Mouse (Mus musculus) hematopoietic stem cell, adult 5-6 weeks (primary cell): ENCODE data around the gene Kif13a. TPM values are rescaled to one million over a fixed set of nuclear protein-coding genes. Genes with fewer than 3 reads are reported as not detected.

ENCODE experiments used
- ATAC-seq, 2 experiments: fragments of 125-278 bp in 1 of 2; replicated peaks in 1 of 2; 2 replicates each; pipeline ENCODE4 v1.8.0; 2016 to 2017; ENCODE audit warnings: inconsistent platforms in 2 of 2, mild to moderate bottlenecking in 2 of 2, moderate number of reproducible peaks in 2 of 2, low read depth in 1 of 2, moderate TSS enrichment in 1 of 2; ENCODE audit not compliant: low FRiP score in 2 of 2, poor library complexity in 2 of 2, severe bottlenecking in 2 of 2, insufficient read depth in 1 of 2, low TSS enrichment in 1 of 2
- total RNA-seq: library from RNA; stranded (forward); fragments of 172-1452, 232-1000 nt; gene quantifications from 2 replicates; pipeline ENCODE4 v1.2.3, GENCODE M21; 2017

Gene Kif13a
- total RNA-seq, 1 experiment from 2014 or later, result 54.7 TPM

DNA sequence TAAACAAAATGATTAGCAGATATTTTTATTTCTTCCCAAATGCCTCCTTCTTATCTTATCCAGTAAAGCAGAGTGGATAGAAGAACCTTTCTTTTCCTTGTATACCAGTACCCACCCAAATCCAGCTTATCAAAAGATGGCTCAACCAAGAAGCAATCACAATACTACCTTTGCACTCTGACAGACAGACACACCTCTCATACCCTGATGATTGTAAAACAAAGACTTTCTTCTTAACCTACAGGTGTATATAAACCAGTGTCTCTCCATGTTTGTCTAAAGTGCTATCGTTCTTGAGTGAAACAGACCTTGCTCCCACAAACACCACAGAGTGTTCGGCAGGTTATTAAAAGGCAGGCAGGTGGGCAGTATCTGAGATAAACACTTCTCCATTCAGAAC is 70.5 kb downstream of the Kif13a start:
- ATAC-seq, result no peak

DNA sequence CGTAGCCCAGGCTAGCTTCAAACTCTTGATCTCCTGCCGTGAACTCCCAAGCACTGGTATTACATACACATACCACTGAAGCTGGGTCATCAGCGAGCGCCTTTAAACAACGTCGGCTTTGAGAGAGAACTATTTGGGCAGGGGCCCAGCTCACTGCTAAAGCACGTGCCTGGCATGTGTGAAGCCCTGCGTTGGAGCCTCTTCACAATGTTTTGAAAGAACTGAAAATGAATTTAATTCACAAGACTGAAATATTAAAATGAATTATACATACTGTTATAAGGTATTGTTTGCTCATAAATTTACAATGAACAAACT is 70.9 kb downstream of the Kif13a start:
- no peak for ATAC-seq

DNA sequence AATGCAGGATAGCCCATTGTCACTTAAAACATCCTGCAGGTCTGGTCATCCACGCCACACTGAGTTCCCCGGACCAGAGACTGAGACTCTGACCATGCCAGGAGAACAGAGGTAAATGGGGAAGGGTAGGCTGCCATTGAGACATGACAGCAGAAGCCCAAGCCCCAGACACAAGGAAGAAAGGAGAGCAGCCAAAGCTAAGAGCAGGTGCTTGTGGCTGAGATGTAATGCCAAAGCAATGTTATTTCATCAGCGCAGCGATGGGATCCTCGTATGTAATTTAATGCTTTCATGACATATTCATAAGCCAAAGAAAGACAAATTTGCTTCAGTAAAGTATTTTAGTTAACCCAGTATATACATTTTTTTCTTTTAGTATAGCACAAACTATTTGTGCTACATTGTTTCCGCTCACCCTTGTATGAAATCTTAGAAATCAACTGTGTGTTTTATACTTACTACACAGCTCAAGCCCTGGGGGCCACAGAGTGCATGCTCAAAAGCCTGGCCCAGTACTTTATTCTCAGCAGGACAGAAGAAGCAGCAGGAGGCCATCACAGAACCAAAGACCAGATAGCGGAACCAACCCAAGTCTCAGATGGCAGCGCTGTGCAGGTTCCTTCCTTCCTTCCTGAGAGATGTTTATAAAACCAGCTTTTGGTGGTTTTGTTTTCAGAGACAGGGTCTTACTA is 71.4 kb downstream of the Kif13a start:
- ATAC-seq, result no peak

DNA sequence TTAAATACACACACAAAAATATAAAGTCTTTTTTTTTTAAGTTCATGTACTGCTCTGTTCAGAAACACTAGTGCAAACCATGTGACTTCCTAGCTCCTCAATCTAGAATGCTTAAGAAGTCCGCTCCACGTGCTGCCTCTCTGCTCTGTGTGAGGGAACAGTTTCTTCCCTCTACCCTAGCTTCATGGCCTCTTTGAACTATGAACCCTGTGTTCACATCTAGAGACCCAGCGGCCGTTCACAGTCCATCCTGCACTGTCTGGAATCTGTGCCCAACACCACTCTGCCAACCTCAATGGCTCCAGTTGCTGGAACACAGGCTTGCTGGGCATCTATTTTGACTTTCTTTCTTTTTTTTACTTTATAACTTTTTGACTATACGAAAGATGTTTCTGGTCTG is 75.2 kb downstream of the Kif13a start:
- no peak for ATAC-seq

DNA sequence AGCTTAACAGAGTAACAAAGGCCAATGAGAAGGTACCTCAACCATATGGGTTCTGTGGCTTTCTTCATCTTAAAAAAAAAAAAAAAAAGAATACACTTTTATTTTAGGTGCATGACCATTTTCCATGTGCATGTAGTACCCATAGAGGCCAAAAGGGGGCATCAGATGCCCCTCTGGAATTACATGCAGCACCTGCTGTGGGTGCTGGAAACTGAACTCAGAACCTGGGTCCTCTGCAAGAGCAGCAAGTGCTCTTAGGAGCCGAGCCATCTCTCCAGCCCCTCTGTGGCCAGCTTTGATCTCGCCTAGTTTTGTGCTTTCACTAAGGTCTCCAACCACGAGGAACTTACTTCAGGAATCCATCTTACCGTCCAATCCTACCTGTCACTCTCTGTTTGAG is 77.2 kb downstream of the Kif13a start:
- no peak for ATAC-seq

DNA sequence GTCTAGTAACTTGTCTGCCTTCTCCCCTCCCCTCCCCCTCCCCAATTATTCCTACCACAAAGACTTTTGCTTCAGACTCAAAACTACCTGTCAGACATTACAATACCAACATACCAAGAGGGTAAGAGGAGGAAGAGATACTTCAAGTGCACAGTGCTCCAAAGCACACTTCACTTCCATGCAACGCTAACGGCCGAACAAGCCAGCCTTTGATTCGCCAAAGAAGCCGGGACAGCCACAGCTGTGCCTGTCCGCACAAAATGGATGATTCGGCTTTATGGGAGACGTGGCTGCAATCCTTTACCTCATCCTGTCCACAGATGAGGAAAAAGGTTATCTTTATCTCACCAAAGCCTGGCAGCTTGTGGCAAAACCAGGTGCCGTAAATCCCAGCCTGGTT is 84.2 kb downstream of the Kif13a start:
- ATAC-seq, result no peak

DNA sequence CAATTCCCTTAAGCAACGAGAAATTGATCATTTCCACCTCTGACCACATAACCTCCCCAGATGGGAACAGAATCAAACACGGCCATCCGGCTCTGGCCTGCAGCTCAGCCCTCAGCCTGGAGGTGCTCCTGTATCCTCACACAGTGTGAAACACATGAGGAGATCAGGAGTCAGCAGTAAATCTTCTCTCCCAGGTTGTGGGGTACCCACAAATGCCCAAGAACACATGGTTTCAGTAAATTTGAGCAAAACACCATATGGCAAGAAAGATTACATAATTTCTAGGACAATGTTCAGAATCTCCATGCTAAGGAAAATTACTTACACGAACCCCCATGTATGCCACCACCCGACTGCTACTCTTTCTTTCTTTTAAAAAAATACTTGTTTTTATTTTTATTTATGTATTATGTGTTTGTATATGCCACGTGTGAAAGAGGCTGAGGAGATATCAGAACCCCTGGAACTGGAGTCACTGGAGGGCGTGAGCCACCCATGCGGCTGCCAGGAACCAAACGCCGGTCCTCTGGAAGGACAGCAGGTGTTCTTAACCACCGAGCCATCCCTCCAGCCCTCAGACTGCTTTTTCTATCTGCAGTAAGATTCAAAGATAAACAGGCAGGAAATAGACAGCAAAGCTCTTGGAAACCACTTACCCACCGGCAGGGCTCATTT is 85.0 kb downstream of the Kif13a start:
- ATAC-seq, result no peak

DNA sequence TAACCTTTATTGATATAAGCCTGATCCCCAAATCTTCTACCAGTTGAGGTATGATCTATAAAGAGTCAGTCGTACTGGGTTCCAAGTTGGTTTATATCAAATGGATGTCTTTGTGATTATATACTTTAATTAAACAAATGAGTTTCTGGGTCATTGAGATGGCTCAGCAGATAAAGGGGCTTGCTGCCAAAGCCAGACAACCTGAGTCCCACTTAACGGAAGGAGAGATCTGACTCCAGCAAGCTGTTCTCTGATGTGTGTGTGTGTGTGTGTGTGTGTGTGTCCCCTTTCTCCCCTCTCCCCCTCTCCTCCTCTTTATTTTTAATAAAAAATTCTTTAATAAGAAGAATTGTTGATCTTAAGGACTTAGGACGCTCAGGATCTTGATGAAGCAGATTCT is 86.0 kb downstream of the Kif13a start:
- ATAC-seq, result no peak

DNA sequence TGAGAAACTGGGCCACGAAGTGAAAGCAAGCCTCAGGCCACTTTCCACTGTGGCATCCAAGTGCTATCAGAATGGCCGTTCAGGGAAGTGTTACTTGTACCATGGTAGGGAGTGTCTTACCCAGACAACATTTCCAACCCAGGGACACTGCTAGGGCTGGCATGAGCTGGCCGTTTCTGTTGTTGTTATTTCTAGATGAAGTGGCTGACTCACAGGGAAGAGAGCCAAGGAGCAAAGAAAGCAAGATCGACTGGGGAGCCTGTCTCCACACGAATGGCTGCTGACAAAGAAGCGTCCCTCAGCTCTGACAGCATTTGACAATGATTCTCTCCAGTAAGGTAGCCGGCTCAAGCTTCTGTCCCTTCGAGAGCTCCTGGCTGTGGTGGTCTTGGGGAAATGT is 87.5 kb downstream of the Kif13a start:
- ATAC-seq, result no peak

DNA sequence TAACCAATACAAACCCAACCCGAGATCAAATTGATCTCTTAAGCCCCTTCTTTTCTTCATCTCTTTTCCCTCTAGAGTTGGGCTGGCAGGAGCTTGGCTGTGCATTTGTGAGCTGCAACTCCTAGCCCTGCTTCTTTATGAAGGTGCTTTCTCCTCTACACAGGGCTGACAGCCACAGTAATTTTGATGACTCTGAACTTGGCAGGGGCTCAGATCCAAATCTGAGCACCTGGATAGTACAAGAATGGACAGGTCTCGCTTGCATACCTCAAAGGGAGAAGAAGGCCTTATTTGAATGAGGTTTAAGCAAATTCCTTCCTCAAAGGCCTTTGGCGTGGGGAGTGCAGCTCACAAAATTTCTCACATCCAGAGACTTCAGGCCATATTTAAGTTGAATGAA is 88.0 kb downstream of the Kif13a start:
- no peak for ATAC-seq

DNA sequence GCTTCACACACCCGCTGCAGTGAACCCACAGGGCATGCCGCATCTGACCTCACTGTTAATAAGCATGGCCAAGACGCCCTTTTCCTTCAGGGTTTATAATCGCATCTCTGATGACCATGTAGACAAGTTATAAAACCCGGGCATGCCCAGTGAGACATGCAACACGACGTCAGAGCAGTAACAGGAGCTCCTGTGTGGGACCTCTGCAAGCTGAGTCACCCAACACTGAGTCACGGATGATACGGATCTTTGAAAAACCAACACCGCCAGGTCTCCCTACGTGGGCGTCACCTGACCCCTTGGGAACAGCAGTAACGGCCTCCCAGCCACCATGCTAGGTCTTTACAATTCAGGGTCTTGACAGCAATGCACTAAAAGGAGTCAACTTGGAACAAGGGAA is 89.0 kb downstream of the Kif13a start:
- ATAC-seq, result no peak

DNA sequence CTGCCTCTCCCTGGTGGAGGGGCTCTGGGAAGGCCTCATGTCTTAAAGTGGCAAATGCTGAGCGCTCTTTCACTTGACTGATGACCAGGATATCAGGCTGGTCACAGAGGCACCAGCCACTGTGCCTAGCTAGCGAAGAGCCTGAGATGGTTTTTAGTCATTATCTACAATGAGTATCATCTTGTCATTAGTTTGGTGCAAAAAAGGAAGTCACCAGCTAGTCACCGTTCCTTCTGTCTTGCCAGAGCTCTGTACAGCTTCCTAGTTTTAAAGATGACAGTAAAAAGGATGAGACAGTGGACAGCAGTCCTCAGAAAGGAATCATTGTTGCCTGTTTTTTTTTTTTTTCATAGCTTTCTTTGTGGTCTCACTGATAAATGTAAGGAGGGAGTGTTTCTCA is 90.4 kb downstream of the Kif13a start:
- ATAC-seq, result no peak

DNA sequence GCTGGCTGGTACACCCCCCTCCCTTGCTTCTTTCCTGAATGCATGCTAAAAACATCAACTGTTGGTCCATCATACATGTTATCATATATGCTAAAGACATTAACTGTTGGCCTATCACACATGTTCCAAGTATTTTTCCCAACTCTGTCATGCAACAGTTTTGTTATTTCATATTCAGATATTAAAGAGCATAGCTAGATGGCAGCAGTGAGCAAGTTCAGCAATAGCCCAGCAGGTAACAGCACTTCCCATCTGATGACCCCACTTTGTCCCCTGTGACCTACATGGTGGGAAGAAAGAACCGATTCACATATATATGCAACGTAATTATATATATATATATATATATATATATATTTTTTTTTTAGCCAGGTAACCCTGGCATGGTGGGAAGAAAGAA is 91.1 kb downstream of the Kif13a start:
- peak in 1 of 2 experiments; percentile 53; a peak in 1 of 4 replicates for ATAC-seq

DNA sequence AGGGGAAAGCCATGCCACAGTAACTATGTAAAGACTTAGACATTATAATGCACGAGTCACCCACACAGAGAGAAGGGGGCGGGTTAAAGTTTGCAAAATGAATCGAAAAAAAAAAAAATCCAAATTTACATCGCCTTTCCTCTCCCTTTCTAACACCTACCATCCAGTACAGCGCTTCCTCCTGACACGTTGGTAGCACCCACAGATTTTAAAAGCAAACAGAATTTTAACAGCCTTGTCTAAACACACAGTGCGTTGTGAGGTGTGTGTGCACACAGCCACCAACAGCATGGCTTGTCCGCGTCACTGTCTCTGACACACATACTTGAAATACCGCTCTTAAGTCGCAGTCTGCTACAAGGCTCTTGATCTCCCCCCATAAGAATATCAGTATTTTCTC is 94.3 kb downstream of the Kif13a start:
- no peak for ATAC-seq

DNA sequence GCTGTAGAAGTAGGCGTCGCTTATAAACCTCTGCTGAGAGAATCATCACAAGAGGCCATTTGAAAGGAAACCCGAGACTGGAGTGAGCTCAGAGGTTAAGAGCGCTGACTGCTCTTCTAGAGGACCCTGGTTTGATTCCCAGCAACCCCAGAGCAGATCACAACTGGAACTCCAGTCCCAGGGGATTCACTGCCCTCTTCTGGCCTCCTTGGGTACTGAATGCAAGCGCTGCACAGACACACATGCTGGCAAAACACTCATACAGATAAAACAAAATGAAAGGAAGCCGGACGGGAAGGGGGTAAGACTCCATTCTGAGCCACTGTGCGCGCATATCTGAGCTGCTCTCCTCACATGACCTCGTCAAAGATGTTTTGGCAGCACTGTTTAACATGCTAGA is 94.9 kb downstream of the Kif13a start:
- no peak for ATAC-seq

DNA sequence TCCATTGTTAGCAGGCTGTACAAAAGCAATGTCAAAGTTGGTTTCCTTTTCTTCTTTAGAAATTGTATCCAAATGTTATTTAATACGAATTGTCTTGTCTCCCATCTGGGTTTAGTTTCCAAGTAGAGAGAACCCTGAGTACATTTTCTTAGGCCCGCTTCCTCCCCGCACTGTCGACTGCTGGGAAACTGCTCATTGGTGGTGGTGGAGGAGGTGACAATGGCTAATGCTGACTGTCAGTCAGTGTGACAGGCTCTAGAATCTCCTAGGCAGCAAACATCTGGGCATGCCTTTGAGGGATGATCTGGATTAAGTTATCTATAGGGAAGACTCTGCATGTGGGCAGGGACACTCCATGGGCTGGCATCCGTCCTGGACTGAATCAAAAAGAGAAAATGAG is 96.1 kb downstream of the Kif13a start:
- no peak for ATAC-seq

DNA sequence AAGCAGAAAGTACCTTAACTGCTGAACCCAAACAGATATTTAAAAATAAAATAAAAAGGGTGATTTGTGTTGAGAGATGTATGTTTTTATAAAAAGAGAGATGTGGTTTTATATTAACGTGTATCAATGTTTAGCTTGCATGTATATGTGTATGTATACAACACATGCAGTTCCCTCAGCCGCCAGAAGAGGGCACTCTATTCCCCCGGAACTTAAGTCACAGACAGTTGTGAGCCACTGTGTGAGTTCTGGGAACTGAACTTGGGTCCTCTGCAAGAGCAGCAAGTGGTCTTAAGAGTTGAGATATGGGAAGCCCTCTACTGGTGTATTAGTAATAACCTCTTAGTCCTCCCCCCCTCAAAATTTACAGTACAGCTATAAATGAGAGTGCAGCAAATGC is 96.7 kb downstream of the Kif13a start:
- ATAC-seq, result no peak

DNA sequence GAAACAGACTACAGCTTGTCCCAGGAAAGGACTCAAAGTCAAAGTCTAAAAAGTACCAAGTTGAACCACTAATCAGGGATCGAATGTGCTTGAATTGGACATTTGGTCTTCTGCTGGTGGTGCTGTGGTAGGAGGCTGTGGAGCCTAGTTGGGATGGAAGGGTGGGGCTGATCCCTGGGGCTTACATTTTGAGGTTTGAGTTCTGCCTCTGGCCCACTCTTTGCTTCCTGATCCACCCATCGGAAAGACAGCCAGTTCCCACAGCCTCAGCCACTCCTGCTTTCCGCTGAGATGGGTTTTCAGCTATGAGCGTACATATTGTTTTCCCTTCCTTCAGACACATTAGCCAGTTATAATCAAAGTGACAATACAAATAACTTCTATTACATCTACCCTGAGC is 106.4 kb downstream of the Kif13a start:
- ATAC-seq, result no peak

DNA sequence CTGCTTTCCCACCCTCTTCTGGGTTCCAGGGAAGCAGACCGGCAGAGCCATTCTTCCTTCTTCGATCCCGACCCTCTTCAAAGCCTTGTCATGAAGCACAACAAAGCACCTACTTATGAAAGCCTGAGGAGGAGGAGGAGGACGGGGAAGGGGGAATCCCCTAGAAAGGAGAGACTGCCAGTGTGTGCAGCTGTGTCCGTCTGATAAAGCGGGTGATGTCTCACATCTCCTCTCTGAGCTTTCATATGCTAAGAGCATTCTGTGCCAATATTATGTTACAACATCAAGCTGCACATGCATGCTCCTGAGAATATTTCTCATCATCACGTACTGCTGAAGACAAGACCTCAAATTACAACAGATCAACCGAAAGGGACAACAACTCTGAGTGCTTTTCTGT is 107.5 kb downstream of the Kif13a start:
- no peak for ATAC-seq
